Mouse (Mus musculus) midbrain, embryonic 14.5 days (tissue): Measurements from ENCODE around the gene Pigm. TPM values are rescaled to one million over a fixed set of nuclear protein-coding genes. Genes with fewer than 3 reads are reported as not detected.

Source experiments
- ATAC-seq: fragments of 200-750 bp; cut with Nextera tagmentation; 2 replicates; pipeline ENCODE4 v1.8.0; 2017; ENCODE audit warnings: moderate number of reproducible peaks, moderate library complexity; ENCODE audit not compliant: low FRiP score, low TSS enrichment
- DNase-seq: peaks from one replicate; pipeline ENCODE4 v3.0.0-alpha.2; 2015
- H3K27ac ChIP-seq: fragments of 300-500 bp; sonication (generic); replicated peaks from 2 replicates; pipeline ENCODE4 v1.5.1; 2014; ENCODE audit warnings: mild to moderate bottlenecking, low read depth, low read length, moderate library complexity
- H3K27me3 ChIP-seq: fragments of 300-500 bp; sonication (generic); 2 replicates; pipeline ENCODE4 v1.6.1; 2014; ENCODE audit warnings: low read length, control low read depth, mixed read lengths; ENCODE audit not compliant: control insufficient read depth, insufficient read depth
- H3K36me3 ChIP-seq: fragments of 300-500 bp; sonication (generic); 2 replicates; pipeline ENCODE4 v1.6.1; 2014; ENCODE audit warnings: low read length, control low read depth; ENCODE audit not compliant: control insufficient read depth, insufficient read depth
- H3K4me1 ChIP-seq: fragments of 300-500 bp; sonication (generic); 2 replicates; pipeline ENCODE4 v1.6.1; 2014; ENCODE audit warnings: mild to moderate bottlenecking, antibody characterized with exemption, low read length, control low read depth; ENCODE audit not compliant: control insufficient read depth, insufficient read depth
- H3K4me2 ChIP-seq: fragments of 300-500 bp; sonication (generic); 2 replicates; pipeline ENCODE4 v1.6.1; 2014; ENCODE audit warnings: mild to moderate bottlenecking, low read length, moderate library complexity
- H3K4me3 ChIP-seq: fragments of 300-500 bp; sonication (generic); replicated peaks from 2 replicates; pipeline ENCODE4 v1.5.1; 2014; ENCODE audit warnings: low read depth, low read length
- H3K9ac ChIP-seq: fragments of 300-500 bp; sonication (generic); replicated peaks from 2 replicates; pipeline ENCODE4 v1.6.1; 2014; ENCODE audit warnings: mild to moderate bottlenecking, low read length, moderate library complexity
- H3K9me3 ChIP-seq: fragments of 300-500 bp; sonication (generic); 2 replicates; pipeline ENCODE4 v1.6.1; 2016; ENCODE audit warnings: low read length, control low read depth, mixed read lengths; ENCODE audit not compliant: control insufficient read depth
- WGBS: fragments of 180-500 bp; shearing (Covaris S2); extraction: QIAGEN DNeasy Blood & Tissue Kit; methylation state at CpG from one replicate; pipeline ENCODE4 v1.1.7; 2014; 5-methylcytosine and 5-hydroxymethylcytosine counted together
- polyA plus RNA-seq: library from polyadenylated mRNA; unstranded; fragments of >200 nt; fragmentation: Nextera tagmentation; extraction: Ambion mirVana; gene quantifications from 2 replicates; pipeline ENCODE4 v1.2.1, GENCODE M21; 2014

Gene Pigm
- polyA plus RNA-seq = 5.2 and 6.4 TPM in 2 replicates

GRCm38 (mm10) chr1:172376198-172376667 lies at the start of gene Pigm:
TSS of gene Pigm (plus strand) at chr1:172376546.
- Histone ChIP-seq H3K9ac (peak within 1 kb of the TSS; percentile 81), H3K4me2 (peak within 1 kb of the TSS; percentile 99), H3K4me1 (peaks cover 20% of the 10 kb centered on the region), H3K27ac (peak within 1 kb of the TSS; percentile 70), H3K9me3 (no peaks in the 10 kb centered on the region), H3K27me3 (no peaks in the 10 kb centered on the region), H3K36me3 (peaks cover 14% of the 10 kb centered on the region), H3K4me3 (peak within 1 kb of the TSS; percentile 93)
- ATAC-seq (peak; percentile 99), DNase-seq (peak; percentile 99)
- WGBS = under 1% methylated on average over 39 of the region's 39 CpGs

GRCm38 (mm10) chr1:172326684-172327083 lies 49.7 kb upstream of the Pigm start:
- Histone ChIP-seq H3K4me2 (peak overlapping the region; percentile 80), H3K36me3 (no peaks in the 10 kb centered on the region), H3K4me3 (peak overlapping the region; percentile 43), H3K4me1 (peaks cover 31% of the 10 kb centered on the region), H3K9ac (no peak overlapping the region), H3K27ac (no peak overlapping the region), H3K27me3 (peaks cover 13% of the 10 kb centered on the region), H3K9me3 (no peaks in the 10 kb centered on the region)
- WGBS = 60% methylated on average over 11 of the region's 11 CpGs
- DNase-seq (no peak), ATAC-seq (no peak)

GRCm38 (mm10) chr1:172327206-172328001 lies 48.9 kb upstream of the Pigm start:
- WGBS = 90% methylated on average over 16 of the region's 16 CpGs
- Histone ChIP-seq H3K4me3 (no peak overlapping the region), H3K9me3 (no peaks in the 10 kb centered on the region), H3K4me2 (0 out of 2 replicates have a peak overlapping the region, but pooled peaks have one; percentile 2), H3K36me3 (no peaks in the 10 kb centered on the region), H3K27ac (no peak overlapping the region), H3K4me1 (peaks cover 31% of the 10 kb centered on the region), H3K27me3 (peaks cover 13% of the 10 kb centered on the region), H3K9ac (no peak overlapping the region)
- no peak for DNase-seq
- no peak for ATAC-seq

- Histone ChIP-seq H3K36me3 (no peaks in the 10 kb centered on the region), H3K9ac (0 out of 2 replicates have a peak overlapping the region, but pooled peaks have one; percentile 54), H3K27me3 (peaks cover 13% of the 10 kb centered on the region), H3K27ac (no peak overlapping the region), H3K4me1 (peaks cover 31% of the 10 kb centered on the region), H3K4me2 (0 out of 2 replicates have a peak overlapping the region, but pooled peaks have one; percentile 2), H3K4me3 (no peak overlapping the region), H3K9me3 (no peaks in the 10 kb centered on the region)
- 70% methylated on average over 3 of the region's 3 CpGs for WGBS
- ATAC-seq = no peak
- DNase-seq = no peak
Measured at GRCm38 (mm10) chr1:172328041-172328440, 48.3 kb upstream of the Pigm start.

- 85% methylated on average over 7 of the region's 7 CpGs for WGBS
- ATAC-seq (no peak), DNase-seq (no peak)
- Histone ChIP-seq H3K27me3 (peaks cover 13% of the 10 kb centered on the region), H3K9me3 (no peaks in the 10 kb centered on the region), H3K4me2 (peak overlapping the region; percentile 59), H3K36me3 (no peaks in the 10 kb centered on the region), H3K4me1 (peaks cover 29% of the 10 kb centered on the region), H3K4me3 (peak overlapping the region; percentile 34), H3K27ac (no peak overlapping the region), H3K9ac (peak overlapping the region; percentile 54; the same call in 1 of the 2 replicates)
Measured at GRCm38 (mm10) chr1:172328461-172328860, 47.9 kb upstream of the Pigm start.

GRCm38 (mm10) chr1:172329131-172329530 lies 47.2 kb upstream of the Pigm start, which contains the start of gene Kcnj9:
TSS of gene Kcnj9 (minus strand) at chr1:172329318.
- H3K36me3 ChIP-seq = no peaks in the 10 kb centered on the region
- H3K4me3 ChIP-seq = peak within 1 kb of the TSS; percentile 34
- peak within 1 kb of the TSS; percentile 59 for H3K4me2 ChIP-seq
- 12% methylated on average over 9 of the region's 9 CpGs for WGBS
- no peaks in the 10 kb centered on the region for H3K9me3 ChIP-seq
- H3K9ac ChIP-seq = peak within 1 kb of the TSS; percentile 54
- peak; percentile 87 for ATAC-seq
- peak; percentile 94 for DNase-seq
- peaks cover 25% of the 10 kb centered on the region for H3K4me1 ChIP-seq
- peaks cover 13% of the 10 kb centered on the region for H3K27me3 ChIP-seq
- H3K27ac ChIP-seq = peak within 1 kb of the TSS; percentile 49; the same call in 1 of the 2 replicates

GRCm38 (mm10) chr1:172329616-172330015 lies 46.7 kb upstream of the Pigm start:
- no peaks in the 10 kb centered on the region for H3K36me3 ChIP-seq
- H3K9ac ChIP-seq = 0 out of 2 replicates have a peak overlapping the region, but pooled peaks have one; percentile 54
- H3K4me3 ChIP-seq = no peak overlapping the region
- H3K27ac ChIP-seq = no peak overlapping the region; the same call in 1 of the 2 replicates
- peaks cover 25% of the 10 kb centered on the region for H3K4me1 ChIP-seq
- peak overlapping the region; percentile 59 for H3K4me2 ChIP-seq
- peaks cover 13% of the 10 kb centered on the region for H3K27me3 ChIP-seq
- no peaks in the 10 kb centered on the region for H3K9me3 ChIP-seq
- 60% methylated on average over 6 of the region's 6 CpGs for WGBS
- ATAC-seq (0 out of 2 replicates have a peak, but pooled peaks have one; percentile 5), DNase-seq (no peak)

GRCm38 (mm10) chr1:172331422-172331947 lies 44.9 kb upstream of the Pigm start:
- Histone ChIP-seq H3K4me2 (no peak overlapping the region), H3K27me3 (peaks cover 4% of the 10 kb centered on the region; the same call in 1 of the 2 replicates), H3K9ac (no peak overlapping the region), H3K36me3 (no peaks in the 10 kb centered on the region), H3K4me1 (peaks cover 18% of the 10 kb centered on the region), H3K27ac (no peak overlapping the region), H3K9me3 (no peaks in the 10 kb centered on the region), H3K4me3 (no peak overlapping the region)
- DNase-seq (no peak), ATAC-seq (no peak)
- WGBS = 74% methylated on average over 8 of the region's 8 CpGs
